Mouse (Mus musculus) stomach, embryonic 15.5 days (tissue): ENCODE measurements around the gene 1700029P11Rik. TPM values are rescaled to one million over a fixed set of nuclear protein-coding genes. Genes with fewer than 3 reads are reported as not detected.

Source experiments
- ATAC-seq: fragments of 200-750 bp; cut with Nextera tagmentation; 2 replicates; pipeline ENCODE4 v1.8.0; 2017; ENCODE audit warnings: low read depth, moderate number of reproducible peaks, moderate TSS enrichment; ENCODE audit not compliant: insufficient read depth, low FRiP score
- H3K27ac ChIP-seq: fragments of 300-500 bp; sonication (generic); 2 replicates; pipeline ENCODE4 v1.5.1; 2015; ENCODE audit warnings: mild to moderate bottlenecking, inconsistent platforms
- H3K27me3 ChIP-seq: fragments of 300-500 bp; sonication (generic); replicated peaks from 2 replicates; pipeline ENCODE4 v1.6.1; 2015; ENCODE audit warnings: inconsistent platforms
- H3K36me3 ChIP-seq: fragments of 300-500 bp; sonication (generic); 2 replicates; pipeline ENCODE4 v1.6.1; 2015; ENCODE audit warnings: inconsistent platforms
- H3K4me1 ChIP-seq: fragments of 300-500 bp; sonication (generic); 2 replicates; pipeline ENCODE4 v1.6.1; 2015; ENCODE audit warnings: inconsistent platforms
- H3K4me2 ChIP-seq: fragments of 300-500 bp; sonication (generic); 2 replicates; pipeline ENCODE4 v1.6.1; 2015; ENCODE audit warnings: mild to moderate bottlenecking, inconsistent platforms
- H3K4me3 ChIP-seq: fragments of 300-500 bp; sonication (generic); replicated peaks from 2 replicates; pipeline ENCODE4 v1.5.1; 2015; ENCODE audit warnings: inconsistent platforms
- H3K9ac ChIP-seq: fragments of 300-500 bp; sonication (generic); 2 replicates; pipeline ENCODE4 v1.6.1; 2015; ENCODE audit warnings: inconsistent platforms
- H3K9me3 ChIP-seq: fragments of 300-500 bp; sonication (generic); 2 replicates; pipeline ENCODE4 v1.6.1; 2016; ENCODE audit warnings: inconsistent platforms
- WGBS: fragments of 180-500 bp; shearing (Covaris S2); methylation state at CpG from one replicate; pipeline ENCODE4 v1.1.7; 2015; 5-methylcytosine and 5-hydroxymethylcytosine counted together
- polyA plus RNA-seq: library from polyadenylated mRNA; unstranded; fragments of >200 nt; fragmentation: Nextera tagmentation; extraction: Ambion mirVana; gene quantifications from 2 replicates; pipeline ENCODE4 v1.2.1, GENCODE M21; 2015

The 1700029P11Rik gene
- polyA plus RNA-seq, 1 experiment from 2014 or later: not detected

GRCm38 (mm10) chr15:82017461-82017860 lies 37.1 kb downstream of the 1700029P11Rik start:
- no peak for ATAC-seq
- Histone ChIP-seq H3K9ac (no peak overlapping the region), H3K36me3 (peaks cover 6% of the 10 kb centered on the region; the same call in 1 of the 2 replicates), H3K9me3 (no peaks in the 10 kb centered on the region), H3K4me1 (no peaks in the 10 kb centered on the region), H3K4me2 (no peak overlapping the region), H3K27me3 (no peaks in the 10 kb centered on the region), H3K27ac (no peak overlapping the region), H3K4me3 (no peak overlapping the region)
- 77% methylated on average over 4 of the region's 4 CpGs for WGBS

- H3K9ac ChIP-seq: no peak overlapping the region
- 88% methylated on average over 3 of the region's 3 CpGs for WGBS
Observed at GRCm38 (mm10) chr15:82019288-82019687, 38.9 kb downstream of the 1700029P11Rik start.

GRCm38 (mm10) chr15:82022535-82023088 lies 42.3 kb downstream of the 1700029P11Rik start:
- no peak for ATAC-seq
- 81% methylated on average over 13 of the region's 13 CpGs for WGBS
- H3K4me2 ChIP-seq: no peak overlapping the region
- peaks cover 34% of the 10 kb centered on the region for H3K36me3 ChIP-seq
- no peaks in the 10 kb centered on the region for H3K4me1 ChIP-seq
- no peak overlapping the region for H3K4me3 ChIP-seq
- no peak overlapping the region for H3K9ac ChIP-seq
- H3K27ac ChIP-seq: no peak overlapping the region
- H3K9me3 ChIP-seq: no peaks in the 10 kb centered on the region
- no peaks in the 10 kb centered on the region for H3K27me3 ChIP-seq

More at GRCm38 (mm10) chr15:82019288-82019687, 38.9 kb downstream of the 1700029P11Rik start:
- Histone ChIP-seq H3K27ac (no peak overlapping the region), H3K9me3 (no peaks in the 10 kb centered on the region), H3K4me3 (no peak overlapping the region), H3K36me3 (peaks cover 16% of the 10 kb centered on the region), H3K4me1 (no peaks in the 10 kb centered on the region), H3K27me3 (no peaks in the 10 kb centered on the region), H3K4me2 (no peak overlapping the region)
- ATAC-seq: no peak

GRCm38 (mm10) chr15:82023965-82024635 lies 43.8 kb downstream of the 1700029P11Rik start:
- H3K9ac ChIP-seq: no peak overlapping the region
- no peak overlapping the region for H3K4me2 ChIP-seq
- no peaks in the 10 kb centered on the region for H3K4me1 ChIP-seq
- H3K4me3 ChIP-seq: no peak overlapping the region
- no peaks in the 10 kb centered on the region for H3K27me3 ChIP-seq
- no peak overlapping the region for H3K27ac ChIP-seq
- ATAC-seq: no peak
- WGBS: 81% methylated on average over 6 of the region's 6 CpGs
- H3K9me3 ChIP-seq: no peaks in the 10 kb centered on the region
- H3K36me3 ChIP-seq: peaks cover 39% of the 10 kb centered on the region

GRCm38 (mm10) chr15:82027276-82027675 lies 46.9 kb downstream of the 1700029P11Rik start:
- ATAC-seq: no peak
- Histone ChIP-seq H3K9ac (no peak overlapping the region), H3K4me3 (no peak overlapping the region), H3K27ac (no peak overlapping the region), H3K4me2 (no peak overlapping the region), H3K9me3 (no peaks in the 10 kb centered on the region), H3K36me3 (peaks cover 41% of the 10 kb centered on the region), H3K27me3 (no peaks in the 10 kb centered on the region), H3K4me1 (no peaks in the 10 kb centered on the region)
- 85% methylated on average over 7 of the region's 7 CpGs for WGBS

GRCm38 (mm10) chr15:82027726-82028125 lies 47.4 kb downstream of the 1700029P11Rik start:
- no peak overlapping the region for H3K4me3 ChIP-seq
- 79% methylated on average over 7 of the region's 7 CpGs for WGBS
- H3K36me3 ChIP-seq: peaks cover 43% of the 10 kb centered on the region
- H3K4me1 ChIP-seq: no peaks in the 10 kb centered on the region
- H3K9me3 ChIP-seq: no peaks in the 10 kb centered on the region
- H3K9ac ChIP-seq: no peak overlapping the region
- no peak for ATAC-seq
- no peak overlapping the region for H3K27ac ChIP-seq
- no peaks in the 10 kb centered on the region for H3K27me3 ChIP-seq
- H3K4me2 ChIP-seq: no peak overlapping the region

Other genes with a start within 250 kb of the 1700029P11Rik start
- 23.8 and 24.1 TPM in 2 replicates for gene Zc3h7b, start 235.5 kb upstream of the 1700029P11Rik start, polyA plus RNA-seq
- gene Rangap1, start 235.0 kb upstream of the 1700029P11Rik start, polyA plus RNA-seq: 97.8 and 106 TPM in 2 replicates
- gene Tef, start 178.1 kb upstream of the 1700029P11Rik start, polyA plus RNA-seq: 24.1 and 24.6 TPM in 2 replicates
- 26.6 and 27.9 TPM in 2 replicates for gene Tob2, start 121.7 kb upstream of the 1700029P11Rik start, polyA plus RNA-seq
- 128 and 134 TPM in 2 replicates for gene Phf5a, start 108.6 kb upstream of the 1700029P11Rik start, polyA plus RNA-seq
- 153 and 185 TPM in 2 replicates for gene Aco2, start 108.2 kb upstream of the 1700029P11Rik start, polyA plus RNA-seq
- 58.1 and 65.4 TPM in 2 replicates for gene Polr3h, start 54.3 kb upstream of the 1700029P11Rik start, polyA plus RNA-seq
- 15.7 and 16.7 TPM in 2 replicates for gene Csdc2, start 43.8 kb upstream of the 1700029P11Rik start, polyA plus RNA-seq
- 27.5 and 28.9 TPM in 2 replicates for gene Pmm1, start 19.6 kb upstream of the 1700029P11Rik start, polyA plus RNA-seq
- gene Xrcc6, start 7.3 kb downstream of the 1700029P11Rik start, polyA plus RNA-seq: 76.6 and 83.2 TPM in 2 replicates
- gene Desi1, start 53.3 kb downstream of the 1700029P11Rik start, polyA plus RNA-seq: 23.0 and 23.4 TPM in 2 replicates
- 259 and 287 TPM in 2 replicates for gene Snu13, start 67.1 kb downstream of the 1700029P11Rik start, polyA plus RNA-seq
- gene 4930407I10Rik, start 78.6 kb downstream of the 1700029P11Rik start, polyA plus RNA-seq: not detected in 2 replicates
- not detected in 2 replicates for gene Mei1, start 89.5 kb downstream of the 1700029P11Rik start, polyA plus RNA-seq
- gene Ccdc134, start 147.4 kb downstream of the 1700029P11Rik start, polyA plus RNA-seq: 15.5 and 15.8 TPM in 2 replicates
- 152 and 167 TPM in 2 replicates for gene Srebf2, start 166.6 kb downstream of the 1700029P11Rik start, polyA plus RNA-seq
- gene Shisa8, start 232.3 kb downstream of the 1700029P11Rik start, polyA plus RNA-seq: 0.19 TPM in 2 replicates
- gene Tnfrsf13c, start 243.8 kb downstream of the 1700029P11Rik start, polyA plus RNA-seq: 0.06 and 0.13 TPM in 2 replicates